Mouse (Mus musculus) olfactory bulb, adult 2 months (tissue): ENCODE measurements around the gene Col9a3. TPM values are rescaled to one million over a fixed set of nuclear protein-coding genes. Genes with fewer than 3 reads are reported as not detected.

ENCODE experiments used
- H3K27ac ChIP-seq: fragments of 200-500 bp; 2 replicates; pipeline ENCODE4 v1.5.1; 2012; ENCODE audit warnings: low read depth, low read length; ENCODE audit not compliant: insufficient read depth
- H3K4me1 ChIP-seq: fragments of 200-500 bp; 2 replicates; pipeline ENCODE4 v1.6.1; 2012; ENCODE audit warnings: low read length; ENCODE audit not compliant: control insufficient read depth, insufficient read depth
- H3K4me3 ChIP-seq: fragments of 200-500 bp; 2 replicates; pipeline ENCODE4 v1.5.1; 2012; ENCODE audit warnings: mild to moderate bottlenecking, low read depth, low read length, moderate library complexity; ENCODE audit not compliant: insufficient read depth
- CTCF ChIP-seq: fragments of 200-500 bp; IDR thresholded peaks from 2 replicates; pipeline ENCODE4 v1.5.1; 2012; ENCODE audit warnings: low read depth, mild to moderate bottlenecking, low read length, moderate library complexity; ENCODE audit not compliant: insufficient read depth
- POLR2A ChIP-seq: fragments of 200-500 bp; IDR thresholded peaks from 2 replicates; pipeline ENCODE4 v1.6.1; 2012; ENCODE audit warnings: mild to moderate bottlenecking, low read depth, low read length, moderate library complexity; ENCODE audit not compliant: insufficient read depth
- WGBS: fragments of 180-500 bp; shearing (Covaris S2); methylation state at CpG from one replicate; pipeline ENCODE4 v1.1.7; 2018; 5-methylcytosine and 5-hydroxymethylcytosine counted together
- polyA plus RNA-seq: library from polyadenylated mRNA; stranded (reverse); fragments of >200 nt; gene quantifications from 2 replicates; pipeline ENCODE4 v1.2.4, GENCODE M21; 2012; ENCODE audit warnings: low replicate concordance; ENCODE audit not compliant: missing spikeins, insufficient read depth, insufficient read length

Col9a3 gene
- polyA plus RNA-seq, 1 experiment: not detected

DNA sequence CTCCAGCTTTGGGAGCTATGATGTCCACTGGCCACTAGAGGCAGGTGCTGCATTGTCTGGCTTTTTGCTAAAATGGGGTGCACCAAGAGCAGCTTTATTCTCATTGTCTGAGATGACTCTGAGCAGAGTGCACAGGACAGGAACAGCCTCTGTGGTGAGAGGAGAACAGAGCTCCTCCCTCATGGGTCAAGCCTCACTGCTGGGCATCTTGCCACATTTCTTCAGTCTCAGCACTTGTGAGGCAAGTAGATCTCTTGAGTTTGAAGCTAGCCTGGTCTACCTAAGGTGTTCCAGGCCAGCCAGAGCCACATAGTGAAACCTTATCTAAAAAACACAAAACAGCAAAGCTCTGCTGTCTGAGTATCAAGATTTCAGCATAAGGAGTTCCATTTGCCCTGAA is 49.3 kb downstream of the Col9a3 start:
- TF ChIP-seq CTCF (no peak), POLR2A (no peak)
- Histone ChIP-seq H3K4me1 (0 out of 2 replicates have a peak, but pooled peaks cover under 1% of the 10 kb centered on the region), H3K4me3 (no peak overlapping the region), H3K27ac (no peak overlapping the region)

DNA sequence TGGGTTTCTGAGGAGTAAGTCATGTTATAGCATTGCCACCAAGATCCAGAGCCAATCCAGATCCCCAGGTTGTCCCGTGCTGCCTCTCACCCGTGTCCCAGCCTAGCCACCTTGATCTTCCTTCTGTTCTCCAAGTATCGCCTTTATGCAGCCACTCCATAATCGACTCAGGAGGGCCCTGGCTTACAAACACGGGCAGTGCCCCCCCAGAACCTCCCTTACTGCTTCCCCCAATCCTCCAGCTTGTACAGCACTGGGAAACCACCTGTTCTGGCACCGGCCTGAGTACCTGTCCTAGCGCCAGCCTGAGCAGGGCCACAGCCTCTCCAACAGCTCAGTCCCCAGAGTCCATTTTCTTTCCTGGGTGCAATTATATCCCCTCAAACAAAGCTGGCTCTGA is 57.1 kb downstream of the Col9a3 start:
- WGBS: 85% methylated on average over 7 of the region's 7 CpGs
- TF ChIP-seq CTCF (no peak), POLR2A (no peak)
- Histone ChIP-seq H3K4me1 (peaks cover 6% of the 10 kb centered on the region), H3K27ac (no peak overlapping the region), H3K4me3 (no peak overlapping the region)

DNA sequence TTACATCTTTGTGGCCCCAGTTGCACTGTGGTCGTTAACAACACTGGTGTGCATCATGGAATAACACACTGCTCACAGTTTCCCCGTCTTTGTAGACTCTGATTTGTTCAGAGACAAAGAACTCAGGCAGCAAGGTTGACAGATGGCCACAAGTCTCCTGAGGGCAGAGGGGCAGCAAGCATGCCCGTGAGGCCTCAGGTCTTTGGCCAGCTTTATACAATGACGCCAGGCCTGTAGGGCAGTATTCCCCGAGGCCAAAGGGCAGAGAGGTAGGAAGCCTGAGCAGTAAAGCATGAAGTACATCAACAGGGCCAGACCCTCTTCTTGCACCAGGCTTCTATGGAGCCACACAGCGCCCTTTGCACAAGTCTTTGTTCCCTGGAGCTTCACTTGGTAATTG is 57.6 kb downstream of the Col9a3 start:
- Histone ChIP-seq H3K4me1 (peaks cover 9% of the 10 kb centered on the region), H3K27ac (no peak overlapping the region), H3K4me3 (no peak overlapping the region)
- no peak for TF ChIP-seq POLR2A
- TF ChIP-seq CTCF: no peak
- 62% methylated on average over 6 of the region's 6 CpGs for WGBS

DNA sequence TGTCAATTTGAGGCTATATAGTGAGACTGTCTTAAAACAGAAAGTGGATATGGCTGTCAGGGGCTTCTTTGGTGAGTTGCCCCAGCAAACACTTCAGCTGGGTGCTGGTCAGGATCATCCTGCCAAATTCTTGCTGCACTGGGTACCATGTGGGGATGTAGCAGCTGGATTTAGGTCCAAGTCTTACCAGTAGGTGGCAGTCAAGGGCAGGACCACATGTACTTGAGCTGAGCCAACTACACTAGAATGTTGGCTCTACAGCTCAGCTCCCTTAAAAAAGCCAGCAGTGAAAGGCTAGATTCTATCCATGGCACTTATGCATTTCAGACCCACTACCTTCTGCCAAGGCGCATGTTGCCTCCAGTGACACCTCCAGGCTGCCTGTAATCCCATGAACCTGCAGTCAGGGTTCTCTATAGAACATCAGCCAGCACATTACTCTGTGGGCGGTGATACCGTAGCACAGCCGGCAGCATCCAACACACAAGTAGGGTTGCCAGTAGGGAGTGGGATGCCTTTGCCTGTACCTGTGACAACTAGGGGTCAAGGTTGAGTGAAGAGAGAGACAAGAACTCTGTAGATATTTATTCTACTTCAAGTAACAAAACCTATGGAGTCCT is 59.9 kb downstream of the Col9a3 start:
- Histone ChIP-seq H3K4me1 (peaks cover 9% of the 10 kb centered on the region), H3K27ac (no peak overlapping the region), H3K4me3 (no peak overlapping the region)
- no peak for TF ChIP-seq POLR2A
- TF ChIP-seq CTCF: 0 out of 2 replicates have a peak, but pooled peaks have one; percentile 12
- WGBS: 41% methylated on average over 4 of the region's 4 CpGs

DNA sequence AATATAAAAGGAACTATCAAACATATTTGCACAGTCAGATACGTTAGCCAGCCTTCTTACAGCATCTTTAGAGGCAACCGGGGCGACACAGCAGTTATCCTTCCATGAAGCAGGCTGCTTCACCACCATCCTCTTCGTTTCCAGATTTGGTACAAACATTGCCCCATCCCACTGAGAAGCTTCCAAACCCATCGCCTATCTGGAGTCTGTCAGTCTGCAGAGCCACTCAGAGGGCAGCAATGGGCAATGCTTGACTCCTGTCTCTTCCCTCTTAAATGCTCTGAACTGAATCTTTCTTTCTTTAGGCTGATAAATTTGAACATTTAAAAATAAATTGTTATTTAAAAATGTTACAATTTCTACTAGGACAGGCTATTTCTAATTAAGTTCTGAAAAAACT is 60.8 kb downstream of the Col9a3 start:
- H3K4me3 ChIP-seq: no peak overlapping the region
- TF ChIP-seq CTCF (no peak), POLR2A (no peak)
- no peak overlapping the region for H3K27ac ChIP-seq
- WGBS: 87% methylated on average over 5 of the region's 5 CpGs
- H3K4me1 ChIP-seq: peaks cover 9% of the 10 kb centered on the region

DNA sequence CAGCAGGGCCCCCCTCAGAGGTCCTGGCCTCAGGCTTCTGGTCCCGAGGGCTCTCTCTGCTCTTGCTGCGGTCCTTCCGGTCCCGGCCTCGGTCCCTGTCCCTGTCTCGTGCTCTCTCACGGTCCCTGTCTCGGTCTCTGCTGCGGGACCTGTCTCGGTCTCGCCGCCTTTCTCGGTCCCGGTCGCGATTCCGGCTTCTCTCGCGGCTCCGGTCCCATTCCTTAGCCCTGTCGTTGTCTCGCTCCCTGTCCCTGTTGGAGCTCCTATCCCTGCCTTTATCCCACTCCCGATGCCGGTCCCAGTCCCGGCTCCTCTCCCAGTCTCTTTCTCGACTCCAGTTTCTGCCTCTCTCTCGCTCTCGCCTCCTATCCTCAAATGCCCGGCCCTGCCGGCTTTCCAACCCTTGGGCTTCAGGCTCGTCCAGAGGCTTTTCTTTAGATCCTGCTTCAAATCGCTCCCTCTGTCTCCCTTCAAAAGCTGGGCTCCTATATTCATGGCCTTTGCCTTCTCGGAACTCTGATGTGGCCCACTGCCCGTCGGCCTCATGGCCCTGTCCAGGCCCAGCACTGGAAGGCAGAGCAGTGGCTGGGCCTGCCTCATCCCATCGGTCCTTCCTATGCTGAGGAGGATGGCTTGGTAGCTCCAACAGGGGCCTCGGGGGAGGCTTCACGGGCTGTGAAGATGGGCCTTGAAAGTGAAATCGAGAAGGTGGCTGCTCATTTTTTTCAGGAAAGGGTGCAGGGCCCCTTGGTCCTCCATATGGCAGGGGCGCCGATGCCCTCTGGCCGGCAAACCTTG is 62.0 kb downstream of the Col9a3 start:
- peak overlapping the region; percentile 9; the same call in 1 of the 2 replicates for H3K4me3 ChIP-seq
- WGBS: 35% methylated on average over 42 of the region's 42 CpGs
- no peak overlapping the region for H3K27ac ChIP-seq
- peaks cover 9% of the 10 kb centered on the region for H3K4me1 ChIP-seq
- TF ChIP-seq CTCF (no peak), POLR2A (no peak)

DNA sequence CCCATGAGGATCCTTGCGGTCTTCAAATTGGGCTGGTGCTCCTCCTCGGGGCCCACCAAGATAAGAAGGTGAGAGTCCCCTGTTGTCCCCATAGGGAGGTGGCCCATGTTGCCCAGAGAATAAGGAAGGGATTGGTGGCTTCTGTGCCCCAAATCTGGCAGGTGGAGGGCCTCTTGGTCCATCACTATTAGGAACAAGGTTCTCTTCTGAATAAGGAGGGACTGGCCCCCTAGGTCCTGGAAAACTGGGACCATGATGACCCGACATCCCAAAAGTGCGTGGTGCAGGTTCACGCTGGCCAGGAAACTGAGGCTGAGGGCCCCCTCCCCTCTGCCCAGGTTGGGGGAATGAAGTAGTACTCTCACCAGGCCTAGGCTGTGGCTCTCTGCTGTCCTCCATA is 62.9 kb downstream of the Col9a3 start:
- H3K4me1 ChIP-seq: peaks cover 9% of the 10 kb centered on the region
- H3K4me3 ChIP-seq: no peak overlapping the region
- WGBS: 97% methylated on average over 5 of the region's 5 CpGs
- TF ChIP-seq POLR2A (no peak), CTCF (no peak)
- no peak overlapping the region for H3K27ac ChIP-seq

DNA sequence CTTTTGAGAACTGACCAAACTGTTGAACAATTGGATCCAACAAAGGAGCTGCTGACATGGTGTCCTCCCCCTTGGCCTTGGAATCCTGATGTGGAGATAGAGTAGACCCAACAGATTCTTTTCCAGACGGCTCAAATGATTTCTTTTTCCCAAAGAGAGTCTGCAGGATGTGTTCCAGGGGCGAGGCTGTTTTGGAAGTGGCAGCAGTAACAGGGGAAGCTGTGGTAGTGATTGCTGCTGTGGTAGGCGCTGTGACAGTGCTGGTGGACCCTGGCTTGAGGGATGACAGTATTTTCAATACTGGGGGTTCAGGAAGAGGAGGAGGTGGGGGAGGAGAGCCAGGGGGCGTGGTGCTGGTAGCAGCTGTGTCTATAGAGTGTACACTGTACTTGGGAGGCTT is 64.4 kb downstream of the Col9a3 start:
- 85% methylated on average over 4 of the region's 4 CpGs for WGBS
- peaks cover 9% of the 10 kb centered on the region for H3K4me1 ChIP-seq
- H3K4me3 ChIP-seq: no peak overlapping the region
- no peak overlapping the region for H3K27ac ChIP-seq
- TF ChIP-seq CTCF (no peak), POLR2A (no peak)

Other genes with a start within 250 kb of the Col9a3 start
- not detected in 2 replicates for gene Slco4a1, start 141.5 kb upstream of the Col9a3 start, polyA plus RNA-seq
- not detected in 2 replicates for gene Ntsr1, start 97.8 kb upstream of the Col9a3 start, polyA plus RNA-seq
- gene Mrgbp, start 16.5 kb upstream of the Col9a3 start, polyA plus RNA-seq: not detected in 2 replicates
- gene Ogfr, start 8.5 kb upstream of the Col9a3 start, polyA plus RNA-seq: 125 TPM in 1 of 2 replicates, not detected in the other
- not detected in 2 replicates for gene Tcfl5, start 44.9 kb downstream of the Col9a3 start, polyA plus RNA-seq
- 63.1 TPM in 1 of 2 replicates, not detected in the other for gene Dido1, start 112.2 kb downstream of the Col9a3 start, polyA plus RNA-seq
- gene Gid8, start 112.3 kb downstream of the Col9a3 start, polyA plus RNA-seq: not detected in 2 replicates
- gene Slc17a9, start 127.5 kb downstream of the Col9a3 start, polyA plus RNA-seq: not detected in 2 replicates
- gene Bhlhe23, start 179.1 kb downstream of the Col9a3 start, polyA plus RNA-seq: not detected in 2 replicates